Comparison of ENCODE assay signal across 8 mouse cellular contexts in genomic region chr9:77917074-77917621, GRCm38 (mm10). TPM values are rescaled to one million over a fixed set of nuclear protein-coding genes. Genes with fewer than 3 reads are reported as not detected.
DNase-seq lines count a peak whose midpoint lies in the region; ATAC-seq lines count a peak whose summit lies in the region.

TSS of gene Elovl5 (plus strand) at chr9:77917364.

- peak within 1 kb of the TSS; percentile 72 for H3K27ac ChIP-seq in intestine, embryonic 14.5 days (ENCODE audit: low read depth)

- H3K4me1 ChIP-seq in intestine, embryonic 14.5 days (replicated peaks; ENCODE audit: control insufficient read depth, insufficient read depth, low read length): peaks cover 18% of the 10 kb centered on the region

- peak within 1 kb of the TSS; percentile 74 for H3K4me3 ChIP-seq in intestine, embryonic 14.5 days (ENCODE audit: low read depth, low read length)

- no peaks in the 10 kb centered on the region for H3K27me3 ChIP-seq in intestine, embryonic 14.5 days (replicated peaks; ENCODE audit: control insufficient read depth, insufficient read depth, low read length)

- intact Hi-C loops in left cerebral cortex, postnatal 14 days (cut with DNase I): loop anchor here (5.0 kb wide), 1 partner anchor 90 kb away; no protein-coding TSS in a partner anchor

- H3K9me3 ChIP-seq in intestine, embryonic 14.5 days (ENCODE audit: control insufficient read depth, low read length): no peaks in the 10 kb centered on the region

- H3K4me2 ChIP-seq in intestine, embryonic 14.5 days (ENCODE audit: low read length): peak within 1 kb of the TSS; percentile 90

- DNase-seq in adrenal gland, adult 18-20 months (ENCODE audit: low spot score in 2 of 2): peak; percentile 96 to 98
- DNase-seq in embryo, embryonic 11 days: peak; percentile 98
- peak; percentile 93 for DNase-seq in gastrocnemius, postnatal 25 days
- peak; percentile 98 for DNase-seq in intestine, embryonic 14.5 days (ENCODE audit: low spot score)
- peak; percentile 99 for DNase-seq in left cerebral cortex, postnatal 14 days (ENCODE audit: low spot score in 2 of 2)
- peak; percentile 98 for DNase-seq in mesoderm, embryonic 11.5 days (ENCODE audit: low read depth, low spot score)
- DNase-seq in right cerebral cortex, postnatal 36 days (ENCODE audit: low spot score in 2 of 2): peak; percentile 94 to 95
- DNase-seq in yolk sac, embryonic 10.5 days (ENCODE audit: low spot score): peak; percentile 96

- under 1% methylated on average over 42 of the region's 42 CpGs for WGBS in intestine, embryonic 14.5 days

- H3K36me3 ChIP-seq in intestine, embryonic 14.5 days (ENCODE audit: control insufficient read depth, insufficient read depth, low read length): no peaks in the 10 kb centered on the region

- peak within 1 kb of the TSS; percentile 68 for H3K9ac ChIP-seq in intestine, embryonic 14.5 days (ENCODE audit: low read length)

- peak; percentile 94 for ATAC-seq in intestine, embryonic 14.5 days (replicated peaks; ENCODE audit: low FRiP score, low TSS enrichment, low read depth)

RNA-seq across cellular contexts. Expression of gene Elovl5, which starts in this region (rescaled TPM):
- 100 to 1,000 TPM; 618 to 823 TPM for total RNA-seq in adrenal gland, adult 18-20 months (2021)
- 10 to 100 TPM in 1 of 2 experiments, 1 to 10 TPM in 1; 9.3 to 11.8 TPM for total RNA-seq in gastrocnemius, postnatal 25 days (2021)
- polyA plus RNA-seq in intestine, embryonic 14.5 days (2014; fragmentation: Nextera tagmentation; extraction: Ambion mirVana): 89.5 and 91.6 TPM in 2 replicates
- 10 to 100 TPM; 75.5 to 79.5 TPM for total RNA-seq in left cerebral cortex, postnatal 14 days (2021)

Comparison
In these comparisons a context has a peak if more than half of its experiments do, and no peak if none do; other contexts are left out.
1. Peak in every context shown above with its lines: DNase-seq, ATAC-seq, H3K4me3 ChIP-seq and H3K27ac ChIP-seq.
2. RNA of gene Elovl5 (total RNA-seq): 618 to 823 TPM in adrenal gland, adult 18-20 months; 75.5 to 79.5 TPM in left cerebral cortex, postnatal 14 days and 9.3 to 11.8 TPM in gastrocnemius, postnatal 25 days; every median in the first group is over 4 times any median in the second.